Mouse (Mus musculus) stomach, embryonic 16.5 days (tissue): ENCODE measurements around the gene Nfya. TPM values are rescaled to one million over a fixed set of nuclear protein-coding genes. Genes with fewer than 3 reads are reported as not detected.
A peak's percentile ranks its signal among the peaks of the same experiment; 100 is the strongest.

ENCODE experiments used
- ATAC-seq: fragments of 200-750 bp; cut with Nextera tagmentation; 2 replicates; pipeline ENCODE4 v1.8.0; 2017; ENCODE audit warnings: moderate number of reproducible peaks, moderate TSS enrichment; ENCODE audit not compliant: insufficient read depth, low FRiP score
- H3K27ac ChIP-seq: fragments of 300-500 bp; sonication (generic); 2 replicates; pipeline ENCODE4 v1.5.1; 2014; ENCODE audit warnings: low read length
- H3K27me3 ChIP-seq: fragments of 300-500 bp; sonication (generic); 2 replicates; pipeline ENCODE4 v1.6.1; 2014; ENCODE audit warnings: low read length, control low read depth, mixed read lengths; ENCODE audit not compliant: control insufficient read depth, insufficient read depth
- H3K36me3 ChIP-seq: fragments of 300-500 bp; sonication (generic); 2 replicates; pipeline ENCODE4 v1.6.1; 2014; ENCODE audit warnings: low read length; ENCODE audit not compliant: control insufficient read depth, insufficient read depth
- H3K4me1 ChIP-seq: fragments of 300-500 bp; sonication (generic); 2 replicates; pipeline ENCODE4 v1.6.1; 2014; ENCODE audit warnings: low read length, control low read depth, mixed read lengths; ENCODE audit not compliant: control insufficient read depth, insufficient read depth
- H3K4me2 ChIP-seq: fragments of 300-500 bp; sonication (generic); 2 replicates; pipeline ENCODE4 v1.6.1; 2014; ENCODE audit warnings: low read depth, low read length, mixed read lengths
- H3K4me3 ChIP-seq: fragments of 300-500 bp; sonication (generic); replicated peaks from 2 replicates; pipeline ENCODE4 v1.5.1; 2014; ENCODE audit warnings: mild to moderate bottlenecking, low read length
- H3K9ac ChIP-seq: fragments of 300-500 bp; sonication (generic); 2 replicates; pipeline ENCODE4 v1.6.1; 2014; ENCODE audit warnings: low read length
- H3K9me3 ChIP-seq: fragments of 300-500 bp; sonication (generic); replicated peaks from 2 replicates; pipeline ENCODE4 v1.6.1; 2016; ENCODE audit warnings: low read length, control low read depth; ENCODE audit not compliant: control insufficient read depth
- WGBS: fragments of 180-500 bp; shearing (Covaris S2); extraction: QIAGEN DNeasy Blood & Tissue Kit; methylation state at CpG from one replicate; pipeline ENCODE4 v1.1.7; 2014; 5-methylcytosine and 5-hydroxymethylcytosine counted together
- polyA plus RNA-seq: library from polyadenylated mRNA; unstranded; fragments of >200 nt; fragmentation: Nextera tagmentation; extraction: Ambion mirVana; gene quantifications from 2 replicates; pipeline ENCODE4 v1.2.1, GENCODE M21; 2015

The Nfya gene
- polyA plus RNA-seq, 1 experiment from 2014 or later, result 11.3 TPM

DNA sequence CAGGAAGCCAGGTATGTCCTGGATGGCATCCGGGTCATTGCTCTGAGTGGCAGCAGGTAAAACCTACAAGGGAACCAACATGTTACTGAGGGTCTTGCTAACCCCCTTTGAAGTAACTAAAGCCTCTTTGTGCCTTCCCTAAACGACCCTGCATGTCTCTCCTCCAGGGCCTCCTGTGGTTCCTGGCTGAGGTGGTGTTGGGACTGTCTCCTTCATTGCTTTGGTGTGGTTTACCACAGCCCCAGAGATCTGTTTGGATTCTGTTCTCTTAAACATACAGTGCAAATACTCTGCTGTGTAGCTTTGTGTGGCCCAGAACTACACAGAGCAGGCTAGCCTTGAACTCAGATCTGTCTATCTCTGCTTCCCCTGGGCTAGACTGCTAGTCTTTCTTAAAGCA, 9.9 kb upstream of the Nfya start:
- Histone ChIP-seq H3K27ac (no peak overlapping the region), H3K9ac (no peak overlapping the region), H3K4me1 (0 out of 2 replicates have a peak, but pooled peaks cover 8% of the 10 kb centered on the region), H3K4me3 (no peak overlapping the region), H3K4me2 (no peak overlapping the region), H3K36me3 (0 out of 2 replicates have a peak, but pooled peaks cover 6% of the 10 kb centered on the region), H3K27me3 (no peaks in the 10 kb centered on the region), H3K9me3 (no peaks in the 10 kb centered on the region)
- no peak for ATAC-seq
- WGBS, result 65% methylated on average over 2 of the region's 2 CpGs

GRCm38 (mm10) chr17:48418781-48419180, 9.1 kb upstream of the Nfya start:
- peak overlapping the region; percentile 78 for H3K27ac ChIP-seq
- H3K4me1 ChIP-seq, result 0 out of 2 replicates have a peak, but pooled peaks cover 8% of the 10 kb centered on the region
- no peaks in the 10 kb centered on the region for H3K9me3 ChIP-seq
- no peak overlapping the region for H3K4me3 ChIP-seq
- no peak for ATAC-seq
- H3K27me3 ChIP-seq, result no peaks in the 10 kb centered on the region
- peak overlapping the region; percentile 38; the same call in 1 of the 2 replicates for H3K9ac ChIP-seq
- WGBS, result 68% methylated on average over 1 of the region's 1 CpGs
- peak overlapping the region; percentile 33 for H3K4me2 ChIP-seq
- 0 out of 2 replicates have a peak, but pooled peaks cover 6% of the 10 kb centered on the region for H3K36me3 ChIP-seq

- H3K9ac ChIP-seq, result peak overlapping the region; percentile 46; the same call in 1 of the 2 replicates
- WGBS, result 54% methylated on average over 7 of the region's 7 CpGs
These were observed 8.5 kb upstream of the Nfya start for GRCm38 (mm10) chr17:48418174-48418573.

GRCm38 (mm10) chr17:48417521-48417920, 7.8 kb upstream of the Nfya start:
- no peaks in the 10 kb centered on the region for H3K9me3 ChIP-seq
- 0 out of 2 replicates have a peak, but pooled peaks cover 8% of the 10 kb centered on the region for H3K4me1 ChIP-seq
- WGBS, result 80% methylated on average over 6 of the region's 6 CpGs
- H3K36me3 ChIP-seq, result 0 out of 2 replicates have a peak, but pooled peaks cover 6% of the 10 kb centered on the region
- no peak for ATAC-seq
- no peaks in the 10 kb centered on the region for H3K27me3 ChIP-seq
- peak overlapping the region; percentile 78; the same call in 1 of the 2 replicates for H3K27ac ChIP-seq
- H3K4me3 ChIP-seq, result no peak overlapping the region
- H3K9ac ChIP-seq, result no peak overlapping the region
- H3K4me2 ChIP-seq, result no peak overlapping the region

More at GRCm38 (mm10) chr17:48418174-48418573, 8.5 kb upstream of the Nfya start:
- H3K27me3 ChIP-seq, result no peaks in the 10 kb centered on the region
- 0 out of 2 replicates have a peak, but pooled peaks cover 8% of the 10 kb centered on the region for H3K4me1 ChIP-seq
- peak; percentile 80; the same call in 1 of the 2 replicates for ATAC-seq
- H3K36me3 ChIP-seq, result 0 out of 2 replicates have a peak, but pooled peaks cover 6% of the 10 kb centered on the region
- H3K4me3 ChIP-seq, result 0 out of 2 replicates have a peak overlapping the region, but pooled peaks have one; percentile 6
- peak overlapping the region; percentile 78 for H3K27ac ChIP-seq
- H3K9me3 ChIP-seq, result no peaks in the 10 kb centered on the region
- peak overlapping the region; percentile 33 for H3K4me2 ChIP-seq

DNA sequence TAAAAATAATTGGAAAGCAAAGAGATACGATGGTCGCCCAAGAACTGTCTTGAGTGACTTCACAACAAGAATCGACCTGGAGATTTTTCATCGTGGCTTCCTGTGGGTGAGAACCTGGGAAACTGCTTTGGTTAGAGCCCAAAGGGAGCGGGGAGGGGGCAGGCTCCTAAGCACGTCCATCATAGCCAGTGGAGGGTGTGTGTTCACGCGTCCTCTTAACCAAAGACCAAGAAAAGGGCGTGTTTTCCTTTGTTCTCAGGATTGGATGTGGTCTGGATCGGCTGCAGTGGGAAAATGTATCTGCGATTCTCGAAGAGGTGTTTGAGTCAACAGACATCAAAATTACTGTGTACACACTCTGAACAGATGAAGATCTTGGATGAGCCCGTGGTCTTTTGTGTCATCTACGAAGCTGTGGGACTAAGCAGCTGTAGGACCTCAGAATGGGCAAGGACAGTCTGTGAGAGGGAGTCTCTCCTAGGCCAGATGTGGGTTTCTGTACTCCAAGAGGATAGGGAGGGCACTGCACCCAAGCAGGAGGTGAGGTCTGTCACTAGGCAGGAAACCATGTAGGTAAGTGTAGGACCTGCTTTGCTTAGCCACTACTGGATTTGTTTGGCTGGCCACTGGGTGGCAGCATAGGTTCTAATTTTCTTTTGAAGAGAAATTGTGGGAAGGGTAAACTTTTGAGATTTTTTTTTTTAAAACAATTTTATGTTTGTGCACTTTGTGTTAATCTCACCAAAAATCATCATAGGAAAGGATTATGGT, 6.9 kb upstream of the Nfya start:
- WGBS, result 74% methylated on average over 14 of the region's 14 CpGs
- Histone ChIP-seq H3K36me3 (0 out of 2 replicates have a peak, but pooled peaks cover 6% of the 10 kb centered on the region), H3K9ac (no peak overlapping the region), H3K4me1 (peaks cover 14% of the 10 kb centered on the region), H3K9me3 (no peaks in the 10 kb centered on the region), H3K27ac (no peak overlapping the region), H3K27me3 (no peaks in the 10 kb centered on the region), H3K4me3 (no peak overlapping the region), H3K4me2 (no peak overlapping the region)
- ATAC-seq, result peak; percentile 70; the same call in 1 of the 2 replicates

GRCm38 (mm10) chr17:48416011-48416410, 6.3 kb upstream of the Nfya start:
- Histone ChIP-seq H3K27ac (no peak overlapping the region), H3K9ac (no peak overlapping the region), H3K27me3 (no peaks in the 10 kb centered on the region), H3K4me3 (no peak overlapping the region), H3K4me2 (no peak overlapping the region), H3K36me3 (0 out of 2 replicates have a peak, but pooled peaks cover 6% of the 10 kb centered on the region), H3K9me3 (no peaks in the 10 kb centered on the region), H3K4me1 (peaks cover 20% of the 10 kb centered on the region)
- no peak for ATAC-seq
- 72% methylated on average over 7 of the region's 7 CpGs for WGBS

GRCm38 (mm10) chr17:48411241-48411640, 1.5 kb upstream of the Nfya start:
- H3K4me1 ChIP-seq, result peaks cover 31% of the 10 kb centered on the region
- H3K27ac ChIP-seq, result peak overlapping the region; percentile 98
- peak overlapping the region; percentile 70 for H3K4me2 ChIP-seq
- H3K9ac ChIP-seq, result peak overlapping the region; percentile 78
- H3K9me3 ChIP-seq, result no peaks in the 10 kb centered on the region
- no peaks in the 10 kb centered on the region for H3K27me3 ChIP-seq
- 0 out of 2 replicates have a peak, but pooled peaks cover 6% of the 10 kb centered on the region for H3K36me3 ChIP-seq
- ATAC-seq, result no peak
- peak overlapping the region; percentile 94 for H3K4me3 ChIP-seq
- WGBS, result 28% methylated on average over 8 of the region's 8 CpGs

DNA sequence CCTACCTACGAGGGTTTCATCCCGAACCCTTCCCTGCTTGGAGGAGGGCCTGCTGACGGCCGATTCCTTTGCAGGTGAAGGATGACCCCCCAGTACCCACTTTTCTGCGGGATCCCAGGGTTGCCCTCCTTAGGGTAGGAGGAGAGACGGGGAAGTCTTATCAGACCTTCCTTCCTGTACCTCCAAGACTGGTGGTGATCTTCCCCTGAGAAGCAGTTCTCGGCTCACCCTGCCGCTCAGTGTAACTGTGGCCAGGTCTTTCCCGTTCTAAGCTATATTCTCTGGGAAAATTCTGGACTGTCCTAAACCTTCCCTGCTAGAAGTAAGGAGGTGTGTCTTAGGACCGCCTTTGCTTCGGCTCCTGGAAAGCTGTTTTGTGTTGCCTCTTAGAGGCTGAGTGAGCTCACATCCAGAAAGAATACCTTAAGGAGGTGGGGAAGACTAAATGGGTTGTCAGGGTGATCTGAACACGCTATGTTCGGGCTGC, 636 bp upstream of the Nfya start:
- H3K36me3 ChIP-seq, result 0 out of 2 replicates have a peak, but pooled peaks cover 3% of the 10 kb centered on the region
- 0 out of 2 replicates have a peak, but pooled peaks have one; percentile 3 for ATAC-seq
- no peaks in the 10 kb centered on the region for H3K9me3 ChIP-seq
- peak overlapping the region; percentile 78 for H3K9ac ChIP-seq
- peak overlapping the region; percentile 94 for H3K4me3 ChIP-seq
- peak overlapping the region; percentile 70 for H3K4me2 ChIP-seq
- H3K27ac ChIP-seq, result peak overlapping the region; percentile 98
- WGBS, result under 1% methylated on average over 13 of the region's 13 CpGs
- H3K27me3 ChIP-seq, result no peaks in the 10 kb centered on the region
- peaks cover 31% of the 10 kb centered on the region for H3K4me1 ChIP-seq
